Mouse (Mus musculus) CD4-positive naive resting alpha-beta T cell, adult 57 days (primary cell): ENCODE data around the gene Heyl. TPM values are rescaled to one million over a fixed set of nuclear protein-coding genes. Genes with fewer than 3 reads are reported as not detected.

Experiments
- total RNA-seq: library from RNA; stranded (reverse); gene quantifications from one replicate; pipeline ENCODE4 v1.2.4, GENCODE M21; 2023

Gene Heyl
- not detected for total RNA-seq

GRCm38 (mm10) chr4:123233492-123234084 is at the start of gene Heyl:
Gene Heyl, plus strand, starts transcription at chr4:123233556.

GRCm38 (mm10) chr4:123201186-123202093 is 31.9 kb upstream of the Heyl start, which contains the start of gene Nt5c1a:
Gene Nt5c1a, plus strand, starts transcription at chr4:123201504.

DNA sequence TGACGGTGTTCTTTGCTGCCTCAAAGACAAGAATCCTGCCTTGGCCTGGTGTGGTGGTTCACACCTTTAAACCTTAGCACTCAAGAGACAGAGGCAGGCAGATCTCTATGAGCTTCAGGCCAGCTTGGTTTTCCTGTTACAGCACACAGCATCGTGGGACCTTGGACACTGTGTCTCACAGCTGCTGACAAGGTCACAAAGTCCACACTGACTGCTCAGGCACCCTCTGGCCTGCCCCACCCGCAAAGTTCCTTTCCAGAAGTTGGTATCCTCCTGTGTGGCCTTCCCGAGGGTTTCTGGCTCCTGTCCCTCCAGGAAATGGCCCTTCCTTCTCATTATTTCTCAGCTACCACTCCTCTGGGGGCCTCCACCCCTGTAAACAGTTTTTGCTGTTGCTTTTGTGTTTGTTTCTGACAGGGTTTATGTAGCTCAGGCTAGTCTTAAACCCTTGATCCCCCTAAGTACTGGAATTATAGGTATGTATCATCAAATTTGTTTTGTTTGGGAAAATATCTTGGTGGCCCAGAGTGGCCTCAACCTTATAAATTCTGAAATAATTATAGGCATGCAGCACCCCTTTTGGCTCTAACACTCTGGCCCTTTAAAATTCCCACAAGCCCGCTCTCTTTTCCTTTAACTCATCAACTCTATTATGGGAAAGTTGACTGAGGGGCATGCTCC is 28.5 kb downstream of the Heyl start, which contains the start of gene Pabpc4:
Gene Pabpc4, plus strand, starts transcription at position 631 of the 681 bp plus-strand sequence.

Other genes with a start within 250 kb of the Heyl start
- gene Mycl, start 237.9 kb upstream of the Heyl start, total RNA-seq, result 0.56 TPM
- 13.2 TPM for gene Trit1, start 217.0 kb upstream of the Heyl start, total RNA-seq
- not detected for gene Bmp8b, start 128.4 kb upstream of the Heyl start, total RNA-seq
- gene Oxct2b, start 117.3 kb upstream of the Heyl start, total RNA-seq, result not detected
- 63.4 TPM for gene Ppie, start 93.6 kb upstream of the Heyl start, total RNA-seq
- gene Hpcal4, start 50.3 kb upstream of the Heyl start, total RNA-seq, result 0.18 TPM
- not detected for gene Nt5c1a, start 32.1 kb upstream of the Heyl start, total RNA-seq
- 76.7 TPM for gene Pabpc4, start 28.8 kb downstream of the Heyl start, total RNA-seq
- gene Oxct2a, start 90.1 kb downstream of the Heyl start, total RNA-seq, result not detected
- not detected for gene Bmp8a, start 109.7 kb downstream of the Heyl start, total RNA-seq